Mouse (Mus musculus): ENCODE data around the gene Vcam1. TPM values are rescaled to one million over a fixed set of nuclear protein-coding genes. Genes with fewer than 3 reads are reported as not detected.

The Vcam1 gene
- 94.4 and 106 TPM in 2 replicates for polyA plus RNA-seq (2015; fragmentation: Nextera tagmentation; extraction: Ambion mirVana)

DNA sequence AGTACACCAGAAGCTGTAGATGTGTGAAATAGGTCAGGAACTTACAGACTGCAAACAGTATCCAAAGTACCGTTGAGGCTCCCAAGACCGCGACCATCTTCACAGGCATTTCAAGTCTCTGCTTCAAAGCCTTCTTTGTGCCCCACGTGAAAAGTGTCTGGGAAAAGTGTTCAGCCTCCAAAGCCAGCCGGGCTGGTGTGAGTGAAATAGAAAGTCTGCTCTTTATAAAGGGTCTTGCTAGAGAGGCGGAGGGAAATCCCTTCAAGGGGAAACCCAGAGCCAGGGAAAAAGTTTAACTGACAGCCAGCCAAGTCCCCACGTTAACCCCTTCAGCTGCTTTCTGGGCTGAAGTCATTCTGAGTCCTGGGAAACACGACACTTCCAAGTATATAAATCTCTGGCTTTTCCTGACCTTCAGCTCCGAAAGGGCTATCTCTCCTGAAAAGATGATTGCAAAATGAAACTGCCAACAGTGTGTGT is at the start of gene Vcam1:
Vcam1 (minus strand) TSS at position 430 of the 480 bp plus-strand sequence.
- WGBS: 0% methylated on average over 9 of the region's 9 CpGs
- Histone ChIP-seq H3K4me3 (peak within 1 kb of the TSS; percentile 43), H3K4me1 (peaks cover 14% of the 10 kb centered on the region; the same call in 1 of the 2 replicates), H3K27ac (peak within 1 kb of the TSS; percentile 82), H3K27me3 (no peaks in the 10 kb centered on the region), H3K9ac (peak within 1 kb of the TSS; percentile 46), H3K4me2 (peak within 1 kb of the TSS; percentile 48), H3K9me3 (no peaks in the 10 kb centered on the region), H3K36me3 (peaks cover 3% of the 10 kb centered on the region; the same call in 1 of the 2 replicates)
- peak; percentile 87 for ATAC-seq (ENCODE audit: borderline replicate concordance, extremely low read depth, low FRiP score, low TSS enrichment)

DNA sequence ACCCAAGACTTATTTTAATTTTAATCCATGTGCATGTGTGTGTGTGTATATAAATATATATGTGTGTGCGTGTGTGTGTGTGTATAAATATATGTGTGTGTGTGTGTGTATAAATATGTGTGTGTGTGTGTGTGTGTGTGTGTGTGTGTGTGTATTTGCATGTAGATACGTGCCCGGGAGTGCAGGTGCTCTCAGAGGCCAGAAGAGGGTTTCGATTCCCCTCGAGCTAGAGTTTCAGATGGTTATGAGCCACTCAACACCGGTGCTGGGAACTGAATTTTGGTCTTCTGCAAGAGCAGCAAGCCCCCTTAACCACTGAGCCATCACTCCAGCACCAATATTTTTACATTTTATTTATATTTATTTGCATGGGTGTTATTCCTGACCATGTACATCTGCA is 45.6 kb upstream of the Vcam1 start:
- Histone ChIP-seq H3K4me1 (no peaks in the 10 kb centered on the region), H3K36me3 (no peaks in the 10 kb centered on the region), H3K9me3 (no peaks in the 10 kb centered on the region), H3K27ac (no peak overlapping the region), H3K9ac (no peak overlapping the region), H3K27me3 (no peaks in the 10 kb centered on the region), H3K4me2 (no peak overlapping the region), H3K4me3 (no peak overlapping the region)
- WGBS: 85% methylated on average over 6 of the region's 6 CpGs
- ATAC-seq (ENCODE audit: borderline replicate concordance, extremely low read depth, low FRiP score, low TSS enrichment): no peak

DNA sequence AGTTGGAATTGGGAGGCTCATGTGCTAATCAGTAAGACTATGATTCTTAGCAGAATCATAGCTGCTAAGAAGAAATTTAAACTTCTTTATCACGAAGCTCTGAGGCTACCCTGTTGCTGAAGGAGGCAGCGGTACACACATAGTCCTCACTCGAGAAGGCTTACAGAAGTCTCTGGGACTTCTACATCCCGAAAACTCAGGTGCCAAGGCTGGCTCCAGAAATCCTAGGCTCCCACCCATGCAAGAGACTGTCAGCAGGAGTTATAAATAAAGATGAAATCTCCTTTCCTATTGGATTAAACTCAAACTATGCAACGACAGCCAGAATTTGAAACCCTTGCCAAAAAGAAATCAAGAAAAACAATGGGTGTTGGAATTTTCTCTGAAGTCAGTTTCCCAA is 42.0 kb upstream of the Vcam1 start:
- ATAC-seq (ENCODE audit: borderline replicate concordance, extremely low read depth, low FRiP score, low TSS enrichment): no peak
- WGBS: 67% methylated on average over 5 of the region's 5 CpGs
- H3K36me3 ChIP-seq: no peaks in the 10 kb centered on the region

DNA sequence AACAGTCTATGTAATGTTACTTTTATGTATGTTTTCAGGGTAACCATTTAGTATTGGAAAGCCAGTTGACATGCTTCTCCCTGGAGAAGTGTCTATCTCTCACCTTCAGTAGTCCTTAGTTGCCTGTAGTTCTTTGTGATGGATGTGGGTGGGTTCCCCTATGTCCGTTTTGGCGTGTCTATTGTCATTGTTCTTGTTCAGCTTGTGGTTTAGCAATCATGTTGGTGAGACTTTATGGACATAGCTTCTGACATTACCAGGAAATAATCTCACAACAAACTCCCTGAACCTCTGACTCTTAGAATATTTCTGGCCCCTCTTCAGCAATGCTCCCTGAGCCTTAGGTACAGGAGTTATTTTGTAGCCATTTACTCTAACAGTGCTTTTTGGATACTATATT is 38.6 kb upstream of the Vcam1 start:
- Histone ChIP-seq H3K9me3 (no peaks in the 10 kb centered on the region), H3K4me2 (no peak overlapping the region), H3K4me1 (no peaks in the 10 kb centered on the region), H3K9ac (no peak overlapping the region), H3K4me3 (no peak overlapping the region), H3K36me3 (no peaks in the 10 kb centered on the region), H3K27ac (no peak overlapping the region), H3K27me3 (no peaks in the 10 kb centered on the region)
- WGBS: 80% methylated on average over 2 of the region's 2 CpGs
- ATAC-seq (ENCODE audit: borderline replicate concordance, extremely low read depth, low FRiP score, low TSS enrichment): no peak

More for the DNA sequence above, 42.0 kb upstream of the Vcam1 start:
- no peaks in the 10 kb centered on the region for H3K4me1 ChIP-seq
- H3K4me3 ChIP-seq: no peak overlapping the region
- no peak overlapping the region for H3K9ac ChIP-seq
- no peak overlapping the region for H3K27ac ChIP-seq
- no peak overlapping the region for H3K4me2 ChIP-seq
- H3K9me3 ChIP-seq: no peaks in the 10 kb centered on the region
- no peaks in the 10 kb centered on the region for H3K27me3 ChIP-seq

DNA sequence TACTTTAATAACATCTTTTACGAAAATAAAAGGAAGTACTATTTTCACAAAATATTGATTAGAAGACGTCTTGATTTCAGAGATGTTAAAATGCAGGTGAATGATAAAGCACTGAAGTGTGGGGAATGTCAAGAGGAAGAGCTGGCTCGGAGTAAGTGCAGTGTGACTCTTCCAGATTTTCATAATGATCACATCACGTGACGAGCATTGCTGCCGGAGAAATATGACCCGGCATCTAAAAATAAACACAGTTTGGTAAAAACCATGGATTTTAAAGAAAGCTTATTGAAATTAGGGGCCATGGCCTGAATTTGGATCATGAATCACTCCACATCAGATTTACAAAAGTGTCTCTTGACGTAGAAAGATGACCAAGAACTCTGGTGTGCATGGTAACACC is 36.8 kb upstream of the Vcam1 start:
- Histone ChIP-seq H3K4me1 (no peaks in the 10 kb centered on the region), H3K4me3 (no peak overlapping the region), H3K36me3 (no peaks in the 10 kb centered on the region), H3K9me3 (no peaks in the 10 kb centered on the region), H3K4me2 (no peak overlapping the region), H3K9ac (no peak overlapping the region), H3K27ac (no peak overlapping the region), H3K27me3 (no peaks in the 10 kb centered on the region)
- ATAC-seq (ENCODE audit: borderline replicate concordance, extremely low read depth, low FRiP score, low TSS enrichment): no peak
- WGBS: 42% methylated on average over 8 of the region's 8 CpGs

DNA sequence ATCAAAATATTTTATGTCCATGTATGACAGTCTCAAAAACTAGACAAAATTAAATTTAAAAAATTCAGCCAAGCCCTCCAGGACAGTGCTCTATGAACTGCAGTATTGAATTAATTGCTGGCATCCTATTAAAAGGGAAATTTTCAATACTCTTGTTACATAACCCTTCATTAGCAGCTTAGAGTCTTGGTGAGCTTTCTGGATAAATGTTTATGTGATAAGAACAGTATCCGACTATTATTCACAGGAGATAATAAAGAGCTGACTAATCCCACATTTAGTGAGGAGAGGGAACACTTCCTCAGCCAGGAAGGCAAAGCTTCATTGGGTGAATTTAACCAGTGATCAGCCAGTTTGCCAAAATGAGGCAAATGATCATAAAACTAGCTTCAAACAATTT is 35.5 kb upstream of the Vcam1 start:
- no peak for ATAC-seq (ENCODE audit: borderline replicate concordance, extremely low read depth, low FRiP score, low TSS enrichment)
- H3K4me3 ChIP-seq: no peak overlapping the region
- H3K27me3 ChIP-seq: no peaks in the 10 kb centered on the region
- H3K9ac ChIP-seq: no peak overlapping the region
- WGBS: 29% methylated on average over 1 of the region's 1 CpGs
- H3K4me2 ChIP-seq: no peak overlapping the region
- H3K36me3 ChIP-seq: no peaks in the 10 kb centered on the region
- H3K4me1 ChIP-seq: no peaks in the 10 kb centered on the region
- H3K27ac ChIP-seq: no peak overlapping the region
- H3K9me3 ChIP-seq: no peaks in the 10 kb centered on the region

DNA sequence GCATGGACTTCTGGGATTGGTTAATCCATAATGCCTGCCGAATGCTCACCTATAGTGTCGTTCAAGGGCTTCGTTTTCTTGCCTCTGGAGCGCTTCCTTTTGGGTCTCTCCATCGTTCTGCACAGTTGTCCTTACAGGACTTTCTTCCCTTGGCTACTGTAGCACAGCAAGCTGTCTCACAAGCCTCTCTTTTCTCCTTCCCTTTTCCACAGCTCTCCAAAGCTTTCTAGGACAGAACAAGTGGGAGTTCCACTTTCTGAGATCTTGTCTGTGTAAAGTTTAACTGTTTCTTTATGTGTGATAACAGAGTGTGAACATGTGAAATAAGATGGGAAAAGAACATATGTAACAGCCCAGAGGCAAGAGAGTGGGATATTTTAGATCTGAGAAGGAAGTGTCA is 34.0 kb upstream of the Vcam1 start:
- Histone ChIP-seq H3K36me3 (no peaks in the 10 kb centered on the region), H3K4me2 (no peak overlapping the region), H3K9me3 (no peaks in the 10 kb centered on the region), H3K9ac (no peak overlapping the region), H3K4me3 (no peak overlapping the region), H3K27ac (no peak overlapping the region), H3K27me3 (no peaks in the 10 kb centered on the region), H3K4me1 (no peaks in the 10 kb centered on the region)
- ATAC-seq (ENCODE audit: borderline replicate concordance, extremely low read depth, low FRiP score, low TSS enrichment): no peak
- 76% methylated on average over 5 of the region's 5 CpGs for WGBS

DNA sequence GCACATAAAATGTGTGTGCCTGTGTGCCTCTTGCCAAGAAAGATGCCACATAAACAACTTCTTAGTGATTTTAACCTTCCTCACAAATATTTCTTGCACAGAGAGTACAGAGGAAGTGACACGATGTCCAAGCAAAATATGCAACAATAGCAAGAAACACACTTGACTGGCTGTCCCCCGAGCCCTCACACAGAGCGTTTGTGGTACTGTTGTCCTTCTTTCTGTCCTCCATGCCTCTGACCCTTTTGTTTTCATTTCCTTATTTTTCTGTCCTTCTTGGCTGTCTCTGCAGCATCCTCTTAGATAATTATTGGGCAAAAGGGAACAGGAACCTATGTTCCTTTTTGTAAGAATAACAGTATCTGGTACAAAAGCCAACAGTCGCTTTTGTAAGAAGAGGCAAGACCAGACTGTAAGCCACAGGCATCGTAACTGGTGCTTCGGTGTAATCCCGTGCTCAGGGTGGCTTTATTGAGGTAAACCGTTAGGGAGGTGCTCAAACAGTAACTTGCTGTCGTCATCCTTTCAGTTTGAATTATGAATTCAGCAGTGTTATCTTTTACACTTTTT is 32.7 kb upstream of the Vcam1 start:
- Histone ChIP-seq H3K36me3 (no peaks in the 10 kb centered on the region), H3K4me3 (no peak overlapping the region), H3K4me2 (no peak overlapping the region), H3K27ac (no peak overlapping the region), H3K9ac (no peak overlapping the region), H3K4me1 (no peaks in the 10 kb centered on the region), H3K27me3 (no peaks in the 10 kb centered on the region), H3K9me3 (no peaks in the 10 kb centered on the region)
- no peak for ATAC-seq (ENCODE audit: borderline replicate concordance, extremely low read depth, low FRiP score, low TSS enrichment)
- WGBS: 70% methylated on average over 9 of the region's 9 CpGs

DNA sequence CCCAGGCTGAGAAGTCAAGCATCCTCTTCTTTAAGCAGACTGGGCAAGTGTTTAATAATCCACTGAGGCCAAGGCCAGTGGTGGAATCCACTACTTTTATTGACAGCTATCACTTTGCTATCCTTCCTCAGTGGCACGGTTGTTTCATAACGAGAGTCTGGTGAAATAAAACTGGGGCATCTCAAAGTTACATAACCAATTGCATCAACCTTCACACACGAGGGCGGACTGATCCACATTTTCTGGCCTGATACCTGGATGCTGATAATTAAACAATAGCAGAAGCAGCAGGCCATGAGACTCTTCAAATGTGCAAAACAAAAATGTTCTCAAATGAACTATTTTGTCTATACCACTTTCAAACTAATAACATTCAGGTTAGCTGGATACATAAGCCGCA is 29.9 kb upstream of the Vcam1 start:
- no peak overlapping the region for H3K9ac ChIP-seq
- no peaks in the 10 kb centered on the region for H3K4me1 ChIP-seq
- H3K27me3 ChIP-seq: no peaks in the 10 kb centered on the region
- ATAC-seq (ENCODE audit: borderline replicate concordance, extremely low read depth, low FRiP score, low TSS enrichment): no peak
- no peaks in the 10 kb centered on the region for H3K9me3 ChIP-seq
- H3K4me3 ChIP-seq: no peak overlapping the region
- no peak overlapping the region for H3K27ac ChIP-seq
- no peak overlapping the region for H3K4me2 ChIP-seq
- WGBS: 94% methylated on average over 5 of the region's 5 CpGs
- no peaks in the 10 kb centered on the region for H3K36me3 ChIP-seq

DNA sequence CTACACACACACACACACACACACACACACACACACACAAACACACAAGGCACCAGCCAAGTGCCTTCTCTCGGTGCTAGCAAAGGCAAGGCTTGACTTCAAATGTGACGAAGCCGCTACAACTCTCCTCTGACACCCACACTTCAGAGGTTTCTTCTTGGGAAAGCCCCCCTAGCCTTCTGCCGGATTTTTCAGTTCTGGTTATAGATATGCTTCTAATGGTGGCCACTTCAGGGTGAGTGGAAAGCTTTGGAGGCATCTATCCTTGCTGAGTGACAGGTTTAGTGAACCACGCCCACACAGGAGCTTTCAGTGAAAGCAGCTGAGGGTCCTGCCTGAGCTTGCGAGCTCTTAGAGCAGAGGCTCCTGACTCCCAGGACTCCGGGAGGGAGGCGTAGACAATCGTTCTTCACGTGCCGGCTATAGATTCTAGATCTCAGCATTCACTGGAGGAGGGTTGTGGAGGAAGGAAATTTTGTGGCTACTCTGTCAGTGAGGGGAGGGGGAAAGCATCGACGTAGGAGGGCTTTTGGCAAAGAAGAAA is 28.0 kb upstream of the Vcam1 start:
- Histone ChIP-seq H3K9me3 (no peaks in the 10 kb centered on the region), H3K27me3 (no peaks in the 10 kb centered on the region), H3K4me3 (no peak overlapping the region), H3K36me3 (no peaks in the 10 kb centered on the region), H3K9ac (no peak overlapping the region), H3K27ac (no peak overlapping the region), H3K4me2 (no peak overlapping the region), H3K4me1 (no peaks in the 10 kb centered on the region)
- WGBS: 65% methylated on average over 13 of the region's 13 CpGs
- no peak for ATAC-seq (ENCODE audit: borderline replicate concordance, extremely low read depth, low FRiP score, low TSS enrichment)

DNA sequence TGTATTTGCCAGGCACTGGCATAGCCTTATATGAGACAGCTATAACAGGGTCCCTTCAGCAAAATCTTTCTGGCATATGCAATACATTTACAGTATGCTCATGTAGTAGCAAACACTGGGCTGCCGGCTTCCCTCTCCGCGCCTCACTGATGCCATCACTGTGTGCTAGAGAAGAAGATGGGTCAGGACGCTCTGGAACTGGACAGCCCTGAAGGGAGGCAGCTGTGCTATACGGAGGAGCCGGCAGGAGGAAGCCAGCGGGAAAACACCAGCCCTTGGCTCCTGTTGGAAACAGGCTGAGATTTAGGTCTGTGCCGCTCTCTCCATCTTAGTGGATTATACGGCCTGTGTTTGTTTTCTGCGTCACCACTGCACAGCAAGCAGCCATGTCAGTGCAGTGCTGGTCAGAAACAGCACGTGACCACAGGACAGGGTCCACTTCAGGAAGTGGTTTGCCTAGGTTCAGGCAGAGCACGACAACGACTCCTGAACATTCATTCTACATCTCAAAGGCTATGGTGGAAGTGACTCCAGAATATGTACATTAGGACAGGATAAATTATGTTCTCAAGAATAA is 20.7 kb upstream of the Vcam1 start:
- H3K27ac ChIP-seq: no peak overlapping the region
- peak; percentile 49 for ATAC-seq (ENCODE audit: borderline replicate concordance, extremely low read depth, low FRiP score, low TSS enrichment)

DNA sequence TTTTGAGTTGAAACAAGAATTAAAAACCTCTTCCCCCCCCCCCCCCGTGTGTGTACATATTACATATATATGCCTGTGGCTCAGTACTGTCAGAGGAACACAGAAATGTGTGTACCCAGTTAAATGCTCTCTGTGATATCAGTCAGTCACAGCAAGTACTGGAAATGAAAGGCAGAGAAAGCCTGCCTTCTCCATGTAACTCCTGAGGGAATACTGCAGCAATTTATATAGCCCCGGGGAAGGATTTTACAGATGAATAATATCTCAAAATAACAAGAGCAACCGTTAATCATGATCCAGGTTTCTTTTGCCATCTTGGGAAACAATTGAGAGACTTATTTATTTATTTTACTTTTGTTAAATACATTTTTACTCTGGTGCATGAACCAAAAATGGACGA is 19.6 kb upstream of the Vcam1 start:
- 58% methylated on average over 4 of the region's 4 CpGs for WGBS

More for the DNA sequence above, 20.7 kb upstream of the Vcam1 start:
- H3K4me1 ChIP-seq: 0 out of 2 replicates have a peak, but pooled peaks cover 2% of the 10 kb centered on the region
- H3K36me3 ChIP-seq: no peaks in the 10 kb centered on the region
- H3K4me3 ChIP-seq: no peak overlapping the region
- H3K9ac ChIP-seq: no peak overlapping the region
- no peak overlapping the region for H3K4me2 ChIP-seq
- WGBS: 57% methylated on average over 13 of the region's 13 CpGs
- no peaks in the 10 kb centered on the region for H3K27me3 ChIP-seq
- no peaks in the 10 kb centered on the region for H3K9me3 ChIP-seq

More for the DNA sequence above, 19.6 kb upstream of the Vcam1 start:
- no peak overlapping the region for H3K4me3 ChIP-seq
- no peaks in the 10 kb centered on the region for H3K27me3 ChIP-seq
- H3K36me3 ChIP-seq: no peaks in the 10 kb centered on the region
- ATAC-seq (ENCODE audit: borderline replicate concordance, extremely low read depth, low FRiP score, low TSS enrichment): no peak
- no peaks in the 10 kb centered on the region for H3K9me3 ChIP-seq
- H3K4me1 ChIP-seq: 0 out of 2 replicates have a peak, but pooled peaks cover 2% of the 10 kb centered on the region
- no peak overlapping the region for H3K27ac ChIP-seq
- H3K4me2 ChIP-seq: no peak overlapping the region
- H3K9ac ChIP-seq: no peak overlapping the region
